Mouse (Mus musculus): ENCODE data around the gene Pmpca.
"Not testable (repeated sequence)": the region's sequence is repeated elsewhere in the genome, so short reads cannot be mapped to it uniquely, and the experiment has no call there.

Gene Pmpca

GRCm38 (mm10) chr2:26368572-26368971, 20.6 kb upstream of the Pmpca start:
- DNase-seq (ENCODE audit: low read depth): no peak

DNA sequence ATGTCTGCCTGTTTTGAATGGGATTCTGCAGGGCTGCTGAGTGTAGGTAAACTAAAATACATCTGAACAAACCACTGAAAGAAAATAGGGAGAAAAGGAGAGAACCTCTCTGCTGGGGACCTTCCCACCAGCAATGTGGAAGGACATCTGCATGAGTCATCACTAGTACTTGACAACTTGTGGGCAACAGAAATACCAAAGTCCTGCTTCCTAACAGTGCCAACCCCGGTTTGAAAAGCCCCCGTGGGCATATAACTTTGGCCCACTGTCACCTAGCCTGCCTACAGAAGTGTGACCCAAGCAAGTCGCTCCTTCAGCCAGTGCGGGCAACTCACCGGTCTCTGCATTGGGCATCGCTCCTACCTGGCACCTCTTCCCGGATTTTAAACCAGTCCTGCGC, 16.7 kb upstream of the Pmpca start:
- no peak for DNase-seq (ENCODE audit: low read depth)

DNA sequence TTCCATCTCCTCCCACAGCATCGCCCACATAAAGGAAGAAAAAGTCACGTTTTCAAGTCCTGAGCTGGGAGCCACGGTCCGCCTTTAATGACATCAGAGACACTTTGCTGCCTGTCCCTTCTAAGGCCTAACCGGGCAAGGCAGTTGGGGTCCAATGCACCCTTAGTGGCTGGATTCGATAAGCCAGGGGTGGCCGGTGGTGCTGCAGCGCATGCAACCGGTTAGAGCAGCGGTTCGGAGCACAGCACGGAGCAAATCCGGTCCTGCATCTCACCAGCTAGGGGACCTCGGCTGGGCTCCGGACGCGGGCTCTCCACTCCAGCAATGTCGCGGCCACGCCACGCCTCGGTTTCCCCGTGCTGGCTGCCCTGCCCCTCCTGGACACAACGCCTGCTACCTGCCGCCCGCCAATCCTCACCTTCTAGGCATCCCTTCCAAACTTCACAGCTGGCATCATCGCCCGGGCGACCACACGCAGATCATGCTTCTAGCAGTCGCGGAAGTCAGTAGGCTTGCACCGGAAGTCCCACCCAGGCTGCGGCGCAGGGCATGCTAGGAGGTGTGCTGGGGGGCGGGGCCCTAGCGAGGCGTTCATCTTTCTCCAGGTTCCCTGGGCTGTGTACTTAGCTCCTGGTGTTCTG, 8.9 kb upstream of the Pmpca start, which contains the start of gene Snapc4:
TSS of gene Snapc4 (minus strand) at position 523 of the 641 bp plus-strand sequence.
- peak; percentile 85 for DNase-seq (ENCODE audit: low read depth)

DNA sequence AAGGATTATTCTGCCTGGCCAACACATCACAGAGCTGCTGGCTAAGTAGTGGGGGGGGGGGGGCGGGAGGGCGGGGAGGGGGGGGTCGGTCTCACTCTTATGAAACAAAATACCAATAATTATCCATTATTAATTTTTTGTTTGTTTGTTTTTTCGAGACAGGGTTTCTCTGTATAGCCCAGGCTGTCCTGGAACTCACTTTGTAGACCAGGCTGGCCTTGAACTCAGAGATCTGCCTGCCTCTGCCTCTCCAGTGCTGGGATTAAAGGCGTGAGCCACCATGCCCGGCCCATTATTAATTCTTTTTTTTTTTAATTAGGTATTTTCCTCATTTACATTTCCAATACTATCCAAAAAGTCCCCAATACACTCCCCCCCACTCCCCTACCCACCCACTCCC, 8.3 kb upstream of the Pmpca start:
- DNase-seq (ENCODE audit: low read depth): not testable (repeated sequence)

DNA sequence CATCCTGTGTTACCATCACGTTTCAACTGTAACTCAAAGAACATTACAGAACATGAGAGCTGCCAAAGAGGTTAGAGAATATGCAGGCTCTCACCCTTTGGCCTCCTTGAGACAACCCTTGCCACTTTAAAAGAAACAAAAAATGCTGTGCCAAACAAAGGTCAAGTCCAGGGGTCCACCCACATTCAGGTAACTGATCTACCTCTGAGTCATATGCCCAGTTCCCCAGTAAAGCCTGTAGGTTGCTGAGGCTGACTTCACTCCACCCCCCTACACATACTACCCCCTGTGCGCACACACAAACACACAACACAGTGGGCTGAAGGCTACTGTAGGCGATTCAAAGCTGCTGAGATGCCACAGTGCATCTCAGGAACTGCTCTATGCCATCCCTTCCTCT, 1.4 kb upstream of the Pmpca start:
- no peak for DNase-seq (ENCODE audit: low read depth)

- no peak for DNase-seq (ENCODE audit: low read depth)
Observed at GRCm38 (mm10) chr2:26388682-26389153, 421 bp upstream of the Pmpca start.

DNA sequence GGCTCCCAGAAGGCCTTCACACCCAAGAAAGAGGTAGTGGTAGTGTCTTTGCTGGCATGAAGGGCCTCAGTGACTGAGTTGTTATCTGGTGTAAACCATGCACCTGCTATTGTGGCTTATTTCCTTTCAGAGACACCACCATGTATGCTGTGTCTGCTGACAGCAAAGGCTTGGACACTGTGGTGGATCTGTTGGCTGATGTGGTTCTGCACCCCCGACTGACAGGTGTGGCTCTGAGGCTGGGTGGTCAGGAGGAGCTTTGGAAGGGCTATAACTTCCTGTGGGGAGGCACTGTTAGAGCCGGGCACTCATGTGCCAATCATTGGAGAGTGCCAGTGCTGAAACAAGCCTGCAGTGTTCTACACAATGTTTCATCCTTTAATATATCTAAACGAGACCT, 1.8 kb downstream of the Pmpca start:
- DNase-seq (ENCODE audit: low read depth): no peak

GRCm38 (mm10) chr2:26391617-26392016, 2.5 kb downstream of the Pmpca start:
- no peak for DNase-seq (ENCODE audit: low read depth)

DNA sequence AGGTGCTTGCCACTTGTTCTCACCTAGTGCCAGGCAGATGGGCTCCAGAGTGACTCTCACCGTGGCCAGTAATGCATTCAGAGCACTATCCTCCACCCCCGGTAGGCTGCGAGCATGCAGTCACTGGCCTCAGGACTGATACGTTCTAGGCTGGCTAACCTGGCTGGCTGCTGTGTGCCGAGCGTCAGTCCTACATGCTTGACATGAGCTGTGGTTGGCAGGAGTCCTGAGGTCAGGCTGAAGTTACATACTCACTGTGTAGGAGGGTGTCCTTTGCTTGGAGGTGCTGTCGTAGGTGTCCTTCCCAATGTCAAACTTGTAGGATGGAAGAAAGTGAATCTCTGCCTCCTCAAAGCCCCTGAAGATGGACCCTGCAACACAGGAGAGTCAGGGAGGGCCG, 9.8 kb downstream of the Pmpca start:
- no peak for DNase-seq (ENCODE audit: low read depth)

- DNase-seq (ENCODE audit: low read depth): peak; percentile 22
Observed at GRCm38 (mm10) chr2:26399647-26400046, 10.5 kb downstream of the Pmpca start.

GRCm38 (mm10) chr2:26400296-26400695, 11.2 kb downstream of the Pmpca start:
- DNase-seq (ENCODE audit: low read depth): no peak

DNA sequence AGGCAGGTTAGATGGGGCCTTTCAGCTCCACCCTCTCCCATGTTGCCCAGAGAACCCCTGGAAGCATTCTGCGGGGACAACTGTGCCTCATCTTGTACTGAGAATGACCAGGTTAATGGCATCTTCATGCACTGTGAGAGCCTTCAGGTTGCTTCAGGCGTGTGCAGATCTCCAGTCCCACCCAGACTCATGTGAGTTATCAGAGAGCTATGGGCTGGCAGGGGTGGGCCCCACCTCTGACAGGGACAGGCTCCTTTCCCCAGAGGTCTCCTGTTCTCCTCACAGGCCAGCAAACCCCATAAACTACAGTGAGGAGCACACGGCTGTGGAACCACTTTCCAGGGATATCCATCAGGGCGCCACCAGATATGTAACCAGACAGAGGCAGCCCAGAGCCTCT, 11.9 kb downstream of the Pmpca start:
- no peak for DNase-seq (ENCODE audit: low read depth)

DNA sequence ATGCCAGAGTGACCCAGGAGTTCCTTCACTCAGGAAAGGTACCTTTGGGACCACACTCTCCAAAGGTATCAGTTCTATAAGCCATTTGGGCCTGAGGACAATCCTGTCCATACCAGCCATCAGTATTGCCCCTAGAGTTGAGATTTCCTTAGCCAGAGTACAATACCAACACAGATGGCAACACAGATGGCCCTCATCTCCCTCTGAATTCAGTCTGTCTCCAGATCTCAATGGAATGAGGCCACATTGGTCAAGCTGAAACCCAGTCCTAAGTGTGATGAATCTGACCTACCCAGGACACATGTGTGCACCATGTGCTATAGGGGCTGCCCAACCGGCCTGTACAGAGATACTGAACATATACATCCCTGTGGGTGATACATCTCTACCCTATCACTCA, 13.1 kb downstream of the Pmpca start:
- DNase-seq (ENCODE audit: low read depth): no peak

GRCm38 (mm10) chr2:26403306-26403705, 14.2 kb downstream of the Pmpca start:
- no peak for DNase-seq (ENCODE audit: low read depth)

GRCm38 (mm10) chr2:26408515-26409356, 19.6 kb downstream of the Pmpca start, which contains the start of gene Inpp5e:
Gene Inpp5e (minus strand): TSS chr2:26409203.
- DNase-seq (ENCODE audit: low read depth): peak; percentile 94

GRCm38 (mm10) chr2:26409362-26409761, 20.2 kb downstream of the Pmpca start:
- no peak for DNase-seq (ENCODE audit: low read depth)

- peak; percentile 47 for DNase-seq (ENCODE audit: low read depth)
Observed at GRCm38 (mm10) chr2:26410091-26410490, 21.0 kb downstream of the Pmpca start.

GRCm38 (mm10) chr2:26410931-26411411, 21.8 kb downstream of the Pmpca start:
- no peak for DNase-seq (ENCODE audit: low read depth)

- no peak for DNase-seq (ENCODE audit: low read depth)
Observed at GRCm38 (mm10) chr2:26417066-26417465, 27.9 kb downstream of the Pmpca start.

GRCm38 (mm10) chr2:26418120-26418519, 29.0 kb downstream of the Pmpca start:
- no peak for DNase-seq (ENCODE audit: low read depth)

- no peak for DNase-seq (ENCODE audit: low read depth)
Observed at GRCm38 (mm10) chr2:26421969-26422368, 32.8 kb downstream of the Pmpca start.

DNA sequence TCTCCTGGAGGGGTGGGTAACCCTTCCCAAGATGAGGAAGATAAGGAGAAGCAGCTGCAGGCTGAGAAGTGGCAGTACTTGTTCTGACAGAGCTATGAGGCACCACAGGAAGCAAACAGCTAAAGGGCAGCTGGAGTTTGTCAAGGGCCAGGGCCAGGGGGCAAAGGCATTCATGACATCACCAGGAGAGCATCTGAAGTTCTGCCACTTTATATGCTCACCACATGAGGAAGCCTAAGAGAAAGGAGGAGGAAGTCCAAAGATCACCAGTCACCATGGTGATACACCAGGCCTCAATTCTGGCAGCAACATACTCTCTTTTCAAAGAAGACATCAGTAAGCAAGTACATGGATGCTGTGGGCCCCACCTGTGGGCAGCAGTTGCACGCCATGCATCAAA, 33.9 kb downstream of the Pmpca start:
- DNase-seq (ENCODE audit: low read depth): no peak

DNA sequence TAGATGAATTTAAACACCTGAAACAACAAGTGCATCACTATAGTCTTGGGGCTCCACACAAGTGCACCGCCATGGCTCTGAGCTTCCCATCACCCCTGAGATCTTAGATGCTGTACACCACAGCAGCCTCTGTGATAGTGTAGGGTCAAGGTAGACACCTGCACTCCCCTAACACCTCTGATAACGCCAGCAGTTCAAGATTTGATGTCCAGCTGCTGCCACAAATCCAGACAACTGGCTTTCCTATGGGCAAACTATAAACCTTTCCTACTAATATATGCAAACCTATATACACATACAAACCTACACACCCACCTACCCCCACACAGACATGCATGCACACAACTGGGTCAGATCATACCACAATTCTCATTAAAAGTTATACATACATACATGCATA, 35.4 kb downstream of the Pmpca start:
- DNase-seq (ENCODE audit: low read depth): no peak

All from 416B (cell line).